Comparison of ENCODE assay signal across 8 mouse cellular contexts in the genomic region with DNA sequence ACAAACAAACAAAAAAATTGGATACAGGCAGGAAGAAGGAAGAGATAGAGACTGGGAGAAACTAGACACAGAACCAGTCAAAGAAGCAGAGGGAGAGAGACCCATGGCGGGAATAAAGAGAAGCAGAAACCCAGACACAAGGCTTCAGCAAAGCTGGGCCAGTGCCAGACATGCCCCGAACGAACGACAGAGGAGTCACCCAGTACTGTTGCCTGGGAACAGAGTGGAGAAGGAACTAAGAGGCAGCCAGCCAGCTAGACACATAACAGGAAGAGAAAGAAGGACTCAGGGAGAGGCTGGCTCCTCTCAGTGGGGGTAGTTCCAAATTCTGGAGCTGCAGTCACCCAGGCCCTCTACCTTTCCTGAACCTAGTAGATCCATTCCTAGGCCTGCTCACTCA. TPM values are rescaled to one million over a fixed set of nuclear protein-coding genes. Genes with fewer than 3 reads are reported as not detected.
DNase-seq lines count a peak whose midpoint lies in the region; ATAC-seq lines count a peak whose summit lies in the region.

No protein-coding gene starts in this region.

- peak; percentile 26 for DNase-seq in cerebellum, adult 11-12 months
- DNase-seq in urinary bladder, postnatal 25 days (ENCODE audit: low spot score) = peak; percentile 28
- DNase-seq in urinary bladder, adult 18-20 months (ENCODE audit: low spot score in 2 of 2) = no peak
- peak; percentile 86 for DNase-seq in heart, postnatal 4 days
- DNase-seq in layer of hippocampus, postnatal 25 days (ENCODE audit: extremely low spot score in 1 of 2, low spot score in 1 of 2) = peak; percentile 59 to 84
- DNase-seq in spleen, postnatal 4 days (ENCODE audit: low spot score in 2 of 2) = no peak

- ATAC-seq in cerebellum, adult (ENCODE audit: insufficient number of reproducible peaks, low FRiP score, low TSS enrichment) = no peak
- ATAC-seq in megakaryocyte, adult 5-6 weeks (ENCODE audit: poor library complexity, severe bottlenecking) = peak; percentile 35; the same call in 1 of the 2 replicates

RNA-seq across cellular contexts. Expression of a gene that starts 0.8 kb away (rescaled TPM):
- total RNA-seq in heart, postnatal 4 days (2021) = not detected
- total RNA-seq in layer of hippocampus, postnatal 25 days (2021) = under 1 TPM; 0.61 to 0.71 TPM
- total RNA-seq in megakaryocyte, adult 5-6 weeks (2015) = not detected in 2 replicates
- not detected in 2 replicates for total RNA-seq in megakaryocyte, adult 5-6 weeks (2017)

RNA-seq across cellular contexts. Expression of a gene that starts 8.0 kb away (rescaled TPM):
- total RNA-seq in heart, postnatal 4 days (2021) = 10 to 100 TPM; 10.6 to 11.4 TPM
- total RNA-seq in layer of hippocampus, postnatal 25 days (2021) = 10 to 100 TPM; 10.9 to 12.7 TPM
- total RNA-seq in megakaryocyte, adult 5-6 weeks (2015) = not detected in 2 replicates
- not detected in 2 replicates for total RNA-seq in megakaryocyte, adult 5-6 weeks (2017)

RNA-seq across cellular contexts. Expression of a gene that starts 43.3 kb away (rescaled TPM):
- total RNA-seq in heart, postnatal 4 days (2021) = under 1 TPM; 0.18 to 0.24 TPM
- 10 to 100 TPM; 40.1 to 40.4 TPM for total RNA-seq in layer of hippocampus, postnatal 25 days (2021)
- 23.0 and 23.3 TPM in 2 replicates for total RNA-seq in megakaryocyte, adult 5-6 weeks (2015)
- 39.1 and 40.0 TPM in 2 replicates for total RNA-seq in megakaryocyte, adult 5-6 weeks (2017)

Comparison
In these comparisons a context has a peak if more than half of its experiments do, and no peak if none do; other contexts are left out.
1. DNase-seq: peak in cerebellum, adult 11-12 months (single experiment), urinary bladder, postnatal 25 days (single experiment), heart, postnatal 4 days (single experiment) and layer of hippocampus, postnatal 25 days (2 of 2); none in urinary bladder, adult 18-20 months (0 of 2) and spleen, postnatal 4 days (0 of 2).
2. RNA of a gene that starts 8.0 kb away (total RNA-seq): 10.9 to 12.7 TPM in layer of hippocampus, postnatal 25 days and 10.6 to 11.4 TPM in heart, postnatal 4 days; not detected in megakaryocyte, adult 5-6 weeks; every median in the first group is over 10 times any median in the second.
3. RNA of a gene that starts 43.3 kb away (total RNA-seq): 40.1 to 40.4 TPM in layer of hippocampus, postnatal 25 days and 23.0 to 40.0 TPM in megakaryocyte, adult 5-6 weeks; 0.18 to 0.24 TPM in heart, postnatal 4 days; every median in the first group is over 10 times any median in the second.